In genomic region chr4:106463174-106463801, GRCm38 (mm10) we compare ENCODE assay signal across 8 mouse cellular contexts. TPM values are rescaled to one million over a fixed set of nuclear protein-coding genes. Genes with fewer than 3 reads are reported as not detected.
DNase-seq lines count a peak whose midpoint lies in the region; ATAC-seq and TF ChIP-seq lines count a peak whose summit lies in the region.

No protein-coding gene starts in this region.

- H3K4me1 ChIP-seq in megakaryocyte, embryonic 14.5 days: peaks cover 12% of the 10 kb centered on the region
- H3K4me1 ChIP-seq in forebrain, embryonic 15.5 days: peaks cover 11% of the 10 kb centered on the region
- H3K4me1 ChIP-seq in liver, embryonic 12.5 days: no peaks in the 10 kb centered on the region; the same call in 1 of the 2 replicates
- peaks cover 3% of the 10 kb centered on the region; the same call in 1 of the 2 replicates for H3K4me1 ChIP-seq in stomach, postnatal 0 days (replicated peaks; ENCODE audit: control insufficient read depth, insufficient read depth)

- no peak for TF ChIP-seq EP300 in stomach, postnatal 0 days (optimal IDR thresholded peaks at IDR 0.05)

- H3K9me3 ChIP-seq in megakaryocyte, embryonic 14.5 days: peaks cover 12% of the 10 kb centered on the region
- H3K9me3 ChIP-seq in forebrain, embryonic 15.5 days: no peaks in the 10 kb centered on the region
- H3K9me3 ChIP-seq in liver, embryonic 12.5 days (replicated peaks): no peaks in the 10 kb centered on the region
- H3K9me3 ChIP-seq in stomach, postnatal 0 days (ENCODE audit: control insufficient read depth, low read length): no peaks in the 10 kb centered on the region

- ATAC-seq in megakaryocyte, adult 5-6 weeks (ENCODE audit: poor library complexity, severe bottlenecking): no peak
- ATAC-seq in forebrain, embryonic 15.5 days (replicated peaks): no peak
- no peak for ATAC-seq in liver, embryonic 12.5 days
- peak; percentile 8; the same call in 1 of the 2 replicates for ATAC-seq in stomach, postnatal 0 days (ENCODE audit: low FRiP score, low TSS enrichment)
- no peak for ATAC-seq in monocyte, adult 5-6 weeks (replicated peaks; ENCODE audit: insufficient number of reproducible peaks, low FRiP score, low TSS enrichment, poor library complexity, severe bottlenecking)

- peaks cover 82% of the 10 kb centered on the region for H3K27me3 ChIP-seq in megakaryocyte, embryonic 14.5 days (replicated peaks)
- peaks cover 25% of the 10 kb centered on the region for H3K27me3 ChIP-seq in forebrain, embryonic 15.5 days
- peaks cover 44% of the 10 kb centered on the region for H3K27me3 ChIP-seq in liver, embryonic 12.5 days (replicated peaks)
- H3K27me3 ChIP-seq in stomach, postnatal 0 days (ENCODE audit: control insufficient read depth, insufficient read depth, low read length): 0 out of 2 replicates have a peak, but pooled peaks cover 3% of the 10 kb centered on the region

- H3K9ac ChIP-seq in forebrain, embryonic 15.5 days (replicated peaks): peak overlapping the region; percentile 42
- H3K9ac ChIP-seq in liver, embryonic 12.5 days: peak overlapping the region; percentile 42; the same call in 1 of the 2 replicates
- peak overlapping the region; percentile 55 for H3K9ac ChIP-seq in stomach, postnatal 0 days (ENCODE audit: low read length)

- H3K4me3 ChIP-seq in megakaryocyte, embryonic 14.5 days (replicated peaks): peak overlapping the region; percentile 38
- H3K4me3 ChIP-seq in forebrain, embryonic 15.5 days: peak overlapping the region; percentile 41
- peak overlapping the region; percentile 47 for H3K4me3 ChIP-seq in liver, embryonic 12.5 days
- H3K4me3 ChIP-seq in stomach, postnatal 0 days (ENCODE audit: low read depth, low read length): peak overlapping the region; percentile 40

- no peak for TF ChIP-seq CTCF in stomach, postnatal 0 days (IDR thresholded peaks at IDR 0.05; ENCODE audit: low read depth)

- 22% methylated on average over 21 of the region's 21 CpGs for WGBS in forebrain, embryonic 15.5 days
- WGBS in liver, embryonic 12.5 days (ENCODE audit: insufficient replicate concordance): 26% methylated on average over 21 of the region's 21 CpGs
- 30% methylated on average over 21 of the region's 21 CpGs for WGBS in stomach, postnatal 0 days

- intact Hi-C loops in heart, postnatal 25 days (cut with DNase I): no loop called here

- H3K27ac ChIP-seq in forebrain, embryonic 15.5 days (replicated peaks): no peak overlapping the region
- peak overlapping the region; percentile 67 for H3K27ac ChIP-seq in liver, embryonic 12.5 days
- no peak overlapping the region for H3K27ac ChIP-seq in stomach, postnatal 0 days (replicated peaks)

- DNase-seq in stomach, postnatal 0 days (ENCODE audit: low spot score): peak; percentile 30
- DNase-seq in frontal cortex, adult 2 months (ENCODE audit: extremely low spot score in 1 of 2, low spot score in 1 of 2): no peak
- DNase-seq in heart, postnatal 25 days (ENCODE audit: low spot score): no peak

- H3K4me2 ChIP-seq in forebrain, embryonic 15.5 days (replicated peaks): peak overlapping the region; percentile 69
- peak overlapping the region; percentile 36 for H3K4me2 ChIP-seq in liver, embryonic 12.5 days
- H3K4me2 ChIP-seq in stomach, postnatal 0 days (replicated peaks; ENCODE audit: low read depth): peak overlapping the region; percentile 71

- no peaks in the 10 kb centered on the region for H3K36me3 ChIP-seq in megakaryocyte, embryonic 14.5 days (replicated peaks; ENCODE audit: low read length)
- H3K36me3 ChIP-seq in forebrain, embryonic 15.5 days: no peaks in the 10 kb centered on the region
- H3K36me3 ChIP-seq in liver, embryonic 12.5 days: no peaks in the 10 kb centered on the region
- no peaks in the 10 kb centered on the region for H3K36me3 ChIP-seq in stomach, postnatal 0 days (ENCODE audit: control insufficient read depth, insufficient read depth, low read length)

RNA-seq across cellular contexts. Expression of gene Pcsk9, which starts 0.8 kb away (rescaled TPM):
- 0.13 TPM in 1 of 2 replicates, not detected in the other for polyA plus RNA-seq in megakaryocyte, embryonic 14.5 days (2012; ENCODE audit: insufficient read depth, low replicate concordance)
- total RNA-seq in megakaryocyte, adult 5-6 weeks (2015): 0.09 TPM in 1 of 2 replicates, not detected in the other
- total RNA-seq in megakaryocyte, adult 5-6 weeks (2017): not detected in 2 replicates
- polyA plus RNA-seq in forebrain, embryonic 15.5 days (2015; fragmentation: Nextera tagmentation; extraction: Ambion mirVana): 0.75 and 0.80 TPM in 2 replicates
- 83.2 and 88.0 TPM in 2 replicates for polyA plus RNA-seq in liver, embryonic 12.5 days (2016; fragmentation: Nextera tagmentation; extraction: Ambion mirVana)
- 4.0 and 6.8 TPM in 2 replicates for polyA plus RNA-seq in stomach, postnatal 0 days (2015; fragmentation: Nextera tagmentation; extraction: Ambion mirVana)
- 2.7 and 4.4 TPM in 2 replicates for polyA plus RNA-seq in frontal cortex, adult 2 months (2012; rRNA removed)
- not detected for total RNA-seq in heart, postnatal 25 days (2021)
- total RNA-seq in monocyte, adult 5-6 weeks (2017): not detected in 3 replicates

RNA-seq across cellular contexts. Expression of gene Bsnd, which starts 28.8 kb away (rescaled TPM):
- polyA plus RNA-seq in megakaryocyte, embryonic 14.5 days (2012; ENCODE audit: insufficient read depth, low replicate concordance): not detected in 2 replicates
- not detected in 2 replicates for total RNA-seq in megakaryocyte, adult 5-6 weeks (2015)
- total RNA-seq in megakaryocyte, adult 5-6 weeks (2017): not detected in 2 replicates
- not detected in 2 replicates for polyA plus RNA-seq in forebrain, embryonic 15.5 days (2015; fragmentation: Nextera tagmentation; extraction: Ambion mirVana)
- polyA plus RNA-seq in liver, embryonic 12.5 days (2016; fragmentation: Nextera tagmentation; extraction: Ambion mirVana): not detected in 2 replicates
- polyA plus RNA-seq in stomach, postnatal 0 days (2015; fragmentation: Nextera tagmentation; extraction: Ambion mirVana): 0.35 and 0.38 TPM in 2 replicates
- polyA plus RNA-seq in frontal cortex, adult 2 months (2012; rRNA removed): not detected in 2 replicates
- total RNA-seq in heart, postnatal 25 days (2021): not detected
- total RNA-seq in monocyte, adult 5-6 weeks (2017): not detected in 3 replicates

Comparison
In these comparisons a context has a peak if more than half of its experiments do, and no peak if none do; other contexts are left out.
1. RNA of gene Pcsk9, which starts 0.8 kb away (polyA plus RNA-seq): 83.2 to 88.0 TPM in liver, embryonic 12.5 days; 4.0 to 6.8 TPM in stomach, postnatal 0 days, 2.7 to 4.4 TPM in frontal cortex, adult 2 months, 0.75 to 0.80 TPM in forebrain, embryonic 15.5 days and 0.13 TPM in megakaryocyte, embryonic 14.5 days; every median in the first group is over 10 times any median in the second.
2. Peak in every context shown above with its lines, with median percentiles within 50 percentile points of each other: H3K4me3 ChIP-seq, H3K4me2 ChIP-seq and H3K9ac ChIP-seq.